Comparison of ENCODE assay signal across 8 mouse cellular contexts in the genomic region with DNA sequence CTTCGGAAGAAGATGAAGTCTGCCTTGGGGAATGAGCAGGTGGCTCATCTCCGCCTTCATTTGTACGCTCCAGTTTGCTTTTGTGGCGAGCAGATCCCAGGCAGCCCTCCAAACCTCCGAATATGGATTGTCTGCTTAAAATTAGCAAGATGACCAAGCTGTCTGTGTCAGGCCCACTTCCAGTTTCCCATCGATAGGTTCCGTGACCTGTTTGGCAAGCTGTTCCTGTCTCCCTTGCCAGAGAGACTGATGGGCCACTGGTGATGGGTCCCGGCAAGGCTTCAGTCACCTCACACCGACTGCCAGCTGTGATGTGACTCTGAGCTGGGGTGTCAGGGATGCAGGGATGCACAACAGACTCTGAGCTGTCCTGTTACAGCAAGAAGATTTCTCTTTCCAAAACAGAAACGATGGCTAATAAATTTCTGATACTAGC.
DNase-seq lines count a peak whose midpoint lies in the region; ATAC-seq and TF ChIP-seq lines count a peak whose summit lies in the region.

No protein-coding gene starts in this region.

- H3K36me3 ChIP-seq in heart, adult 2 months (ENCODE audit: control insufficient read depth, insufficient read depth, low read length) = no peaks in the 10 kb centered on the region
- H3K36me3 ChIP-seq in heart, embryonic 11.5 days (ENCODE audit: control insufficient read depth, insufficient read depth, low read length) = no peaks in the 10 kb centered on the region
- H3K36me3 ChIP-seq in limb, embryonic 10.5 days = no peaks in the 10 kb centered on the region

- no peak overlapping the region for H3K4me3 ChIP-seq in heart, adult 2 months
- H3K4me3 ChIP-seq in heart, embryonic 11.5 days (ENCODE audit: low read depth, low read length) = no peak overlapping the region
- no peak overlapping the region for H3K4me3 ChIP-seq in limb, embryonic 10.5 days

- TF ChIP-seq CTCF in heart, adult 2 months (IDR thresholded peaks at IDR 0.05) = no peak

- intact Hi-C loops in heart, adult 2 months (cut with DNase I) = no loop called here

- no peak overlapping the region for H3K27ac ChIP-seq in heart, adult 2 months
- H3K27ac ChIP-seq in heart, embryonic 11.5 days (ENCODE audit: low read depth, low read length) = no peak overlapping the region
- H3K27ac ChIP-seq in limb, embryonic 10.5 days = peak overlapping the region; percentile 75

- H3K4me1 ChIP-seq in heart, adult 2 months (ENCODE audit: control insufficient read depth, insufficient read depth, low read length) = peaks cover 6% of the 10 kb centered on the region
- no peaks in the 10 kb centered on the region for H3K4me1 ChIP-seq in heart, embryonic 11.5 days (ENCODE audit: control insufficient read depth, insufficient read depth, low read length)
- H3K4me1 ChIP-seq in limb, embryonic 10.5 days = peaks cover 41% of the 10 kb centered on the region

- H3K9ac ChIP-seq in heart, adult 2 months (ENCODE audit: low read depth, low read length) = no peak overlapping the region
- H3K9ac ChIP-seq in heart, embryonic 11.5 days (ENCODE audit: low read depth, low read length) = no peak overlapping the region

- 43% methylated on average over 10 of the region's 10 CpGs for WGBS in heart, adult 2 months
- 69% methylated on average over 10 of the region's 10 CpGs for WGBS in heart, embryonic 11.5 days (ENCODE audit: insufficient replicate concordance)
- 51% methylated on average over 10 of the region's 10 CpGs for WGBS in limb, embryonic 10.5 days

- no peak overlapping the region for H3K4me2 ChIP-seq in heart, embryonic 11.5 days

- TF ChIP-seq POLR2A in heart, adult 2 months (IDR thresholded peaks at IDR 0.05; ENCODE audit: insufficient read depth, low read depth, low read length) = no peak

- H3K9me3 ChIP-seq in heart, embryonic 11.5 days (replicated peaks; ENCODE audit: control insufficient read depth, low read length) = no peaks in the 10 kb centered on the region
- no peaks in the 10 kb centered on the region for H3K9me3 ChIP-seq in limb, embryonic 10.5 days (replicated peaks)

- H3K79me2 ChIP-seq in heart, adult 2 months (replicated peaks; ENCODE audit: control insufficient read depth, insufficient read depth, low read length) = no peaks in the 10 kb centered on the region

- TF ChIP-seq EP300 in heart, adult 2 months (IDR thresholded peaks at IDR 0.05; ENCODE audit: insufficient read depth, low read depth, low read length) = no peak

- H3K27me3 ChIP-seq in heart, adult 2 months (ENCODE audit: control insufficient read depth, insufficient read depth, low read length) = no peaks in the 10 kb centered on the region
- H3K27me3 ChIP-seq in heart, embryonic 11.5 days (ENCODE audit: control insufficient read depth, insufficient read depth, low read length) = no peaks in the 10 kb centered on the region
- H3K27me3 ChIP-seq in limb, embryonic 10.5 days (ENCODE audit: low read depth, poor library complexity, severe bottlenecking) = no peaks in the 10 kb centered on the region

- peak; percentile 50 to 70 for DNase-seq in heart, adult 2 months
- DNase-seq in cerebellum, adult 9-10 months = peak; percentile 89
- DNase-seq in heart, postnatal 4 days = peak; percentile 59
- no peak for DNase-seq in limb, embryonic 10.5 days (ENCODE audit: low spot score)
- peak; percentile 57 to 61 for DNase-seq in right cerebral cortex, postnatal 10 days (ENCODE audit: low spot score in 2 of 2)
- DNase-seq in thymus, postnatal 36 days = no peak
- no peak for DNase-seq in spleen, adult 18-20 months

- no peak for ATAC-seq in heart, embryonic 11.5 days (replicated peaks; ENCODE audit: insufficient number of reproducible peaks, low FRiP score, low TSS enrichment)

Comparison
In these comparisons a context has a peak if more than half of its experiments do, and no peak if none do; other contexts are left out.
1. DNase-seq: peak in heart, adult 2 months (2 of 2), cerebellum, adult 9-10 months (single experiment), heart, postnatal 4 days (single experiment) and right cerebral cortex, postnatal 10 days (2 of 2); none in limb, embryonic 10.5 days (single experiment), thymus, postnatal 36 days (0 of 2) and spleen, adult 18-20 months (0 of 2).